Mouse (Mus musculus) forebrain, embryonic 14.5 days (tissue): ENCODE measurements around the gene Uso1. TPM values are rescaled to one million over a fixed set of nuclear protein-coding genes. Genes with fewer than 3 reads are reported as not detected.

Experiments
- ATAC-seq: fragments of 200-750 bp; cut with Nextera tagmentation; 2 replicates; pipeline ENCODE4 v1.8.0; 2017; ENCODE audit warnings: mild to moderate bottlenecking, moderate library complexity
- DNase-seq: peaks from one replicate; pipeline ENCODE4 v3.0.0-alpha.2; 2015; ENCODE audit warnings: low spot score
- H3K27ac ChIP-seq: fragments of 300-500 bp; sonication (generic); 2 replicates; pipeline ENCODE4 v1.5.1; 2014; ENCODE audit warnings: low read depth, mild to moderate bottlenecking, control low read depth, low read length, moderate library complexity
- H3K27me3 ChIP-seq: fragments of 300-500 bp; sonication (generic); replicated peaks from 2 replicates; pipeline ENCODE4 v1.6.1; 2014; ENCODE audit warnings: low read length, control low read depth, mixed read lengths; ENCODE audit not compliant: control insufficient read depth, insufficient read depth
- H3K36me3 ChIP-seq: fragments of 300-500 bp; sonication (generic); 2 replicates; pipeline ENCODE4 v1.6.1; 2014; ENCODE audit warnings: low read length, control low read depth; ENCODE audit not compliant: control insufficient read depth, insufficient read depth
- H3K4me1 ChIP-seq: fragments of 300-500 bp; sonication (generic); 2 replicates; pipeline ENCODE4 v1.6.1; 2014; ENCODE audit warnings: antibody characterized with exemption, low read length, control low read depth; ENCODE audit not compliant: control insufficient read depth, insufficient read depth
- H3K4me2 ChIP-seq: fragments of 300-500 bp; sonication (generic); 2 replicates; pipeline ENCODE4 v1.6.1; 2014; ENCODE audit warnings: mild to moderate bottlenecking, control low read depth, low read length
- H3K4me3 ChIP-seq: fragments of 300-500 bp; sonication (generic); 2 replicates; pipeline ENCODE4 v1.5.1; 2014; ENCODE audit warnings: low read depth, low read length, control low read depth
- H3K9ac ChIP-seq: fragments of 300-500 bp; sonication (generic); 2 replicates; pipeline ENCODE4 v1.6.1; 2014; ENCODE audit warnings: mild to moderate bottlenecking, low read length, control low read depth, moderate library complexity
- H3K9me3 ChIP-seq: fragments of 300-500 bp; sonication (generic); replicated peaks from 2 replicates; pipeline ENCODE4 v1.6.1; 2016; ENCODE audit warnings: low read length, control low read depth, mixed read lengths; ENCODE audit not compliant: control insufficient read depth
- WGBS: fragments of 180-500 bp; shearing (Covaris S2); extraction: QIAGEN DNeasy Blood & Tissue Kit; methylation state at CpG from one replicate; pipeline ENCODE4 v1.1.7; 2014; 5-methylcytosine and 5-hydroxymethylcytosine counted together
- polyA plus RNA-seq: library from polyadenylated mRNA; unstranded; fragments of >200 nt; fragmentation: Nextera tagmentation; extraction: Ambion mirVana; gene quantifications from 2 replicates; pipeline ENCODE4 v1.2.1, GENCODE M21; 2014

Uso1 gene
- polyA plus RNA-seq, 1 experiment from 2014 or later, result 32.0 TPM

DNA sequence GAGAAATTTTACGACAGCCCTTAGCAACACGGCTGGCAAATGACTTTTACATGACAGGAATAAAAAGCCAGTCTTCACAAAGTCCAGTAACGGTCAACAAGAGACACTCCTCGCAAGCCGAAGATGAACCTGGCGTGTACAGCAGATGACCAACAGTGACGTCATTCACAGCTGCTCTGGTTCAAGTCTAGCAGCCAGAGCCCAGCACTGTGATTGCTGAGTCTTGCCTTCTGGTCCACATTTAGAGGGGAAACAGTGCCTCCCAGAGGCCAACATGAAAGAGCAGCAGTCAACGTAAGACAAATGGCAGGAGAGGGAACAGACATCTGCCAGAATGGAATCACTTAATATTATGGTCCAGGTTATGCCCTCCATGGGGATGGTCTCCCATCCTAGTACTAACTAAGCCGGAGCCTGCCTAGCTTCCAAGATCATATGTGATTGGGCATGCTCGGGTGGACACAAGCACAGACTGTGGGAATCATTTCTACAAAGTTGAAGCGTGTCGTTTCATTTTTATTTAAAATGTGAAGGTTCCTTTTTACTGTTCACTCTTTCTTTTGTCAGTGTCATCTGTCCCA, 19.8 kb upstream of the Uso1 start:
- peak; percentile 67 for DNase-seq
- Histone ChIP-seq H3K4me1 (no peaks in the 10 kb centered on the region; the same call in 1 of the 2 replicates), H3K36me3 (no peaks in the 10 kb centered on the region), H3K4me3 (no peak overlapping the region), H3K27ac (no peak overlapping the region), H3K9ac (no peak overlapping the region), H3K9me3 (no peaks in the 10 kb centered on the region), H3K27me3 (no peaks in the 10 kb centered on the region), H3K4me2 (no peak overlapping the region)
- WGBS, result 55% methylated on average over 12 of the region's 12 CpGs
- ATAC-seq, result peak; percentile 67

GRCm38 (mm10) chr5:92121636-92122035, 16.1 kb upstream of the Uso1 start:
- no peak overlapping the region for H3K4me3 ChIP-seq
- no peak overlapping the region for H3K27ac ChIP-seq
- no peaks in the 10 kb centered on the region for H3K9me3 ChIP-seq
- H3K9ac ChIP-seq, result no peak overlapping the region
- no peaks in the 10 kb centered on the region for H3K4me1 ChIP-seq
- WGBS, result 82% methylated on average over 4 of the region's 4 CpGs
- ATAC-seq, result no peak
- H3K4me2 ChIP-seq, result no peak overlapping the region
- no peaks in the 10 kb centered on the region for H3K27me3 ChIP-seq
- H3K36me3 ChIP-seq, result 0 out of 2 replicates have a peak, but pooled peaks cover 4% of the 10 kb centered on the region
- DNase-seq, result no peak

GRCm38 (mm10) chr5:92125446-92125845, 12.3 kb upstream of the Uso1 start:
- H3K4me1 ChIP-seq, result no peaks in the 10 kb centered on the region
- H3K27ac ChIP-seq, result no peak overlapping the region
- no peaks in the 10 kb centered on the region for H3K9me3 ChIP-seq
- ATAC-seq (no peak), DNase-seq (no peak)
- H3K4me2 ChIP-seq, result no peak overlapping the region
- 0 out of 2 replicates have a peak, but pooled peaks cover 5% of the 10 kb centered on the region for H3K36me3 ChIP-seq
- H3K4me3 ChIP-seq, result no peak overlapping the region
- no peaks in the 10 kb centered on the region for H3K27me3 ChIP-seq
- 78% methylated on average over 3 of the region's 3 CpGs for whole genome bisulfite sequencing
- no peak overlapping the region for H3K9ac ChIP-seq

DNA sequence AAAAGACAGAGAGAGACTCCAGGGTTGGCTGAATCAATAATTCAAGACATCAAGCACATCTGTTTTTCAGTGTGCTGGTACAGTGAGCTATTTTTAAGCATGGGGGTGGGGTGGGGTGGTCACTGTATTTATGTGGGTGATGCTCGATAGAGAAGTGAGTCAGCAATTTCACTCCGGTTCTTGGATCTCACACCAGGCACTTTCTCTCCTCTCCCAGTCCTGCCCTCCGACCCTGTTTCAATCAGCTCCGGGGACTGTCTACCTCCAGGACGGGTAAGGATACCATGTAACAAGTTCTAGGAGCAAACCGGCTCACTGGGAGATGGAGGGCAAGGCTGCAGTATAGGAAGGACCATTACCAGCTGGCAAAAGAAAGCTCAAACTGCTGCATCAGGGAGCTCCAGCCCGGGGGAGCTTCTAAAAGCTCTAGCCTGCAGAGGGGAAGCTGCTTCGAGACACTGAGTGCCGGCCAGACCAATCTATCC, 10.6 kb upstream of the Uso1 start:
- no peak overlapping the region for H3K9ac ChIP-seq
- ATAC-seq (no peak), DNase-seq (no peak)
- H3K4me2 ChIP-seq, result no peak overlapping the region
- 0 out of 2 replicates have a peak, but pooled peaks cover 7% of the 10 kb centered on the region for H3K36me3 ChIP-seq
- no peaks in the 10 kb centered on the region for H3K27me3 ChIP-seq
- WGBS, result 73% methylated on average over 9 of the region's 9 CpGs
- no peak overlapping the region for H3K4me3 ChIP-seq
- H3K27ac ChIP-seq, result no peak overlapping the region
- no peaks in the 10 kb centered on the region for H3K4me1 ChIP-seq
- H3K9me3 ChIP-seq, result no peaks in the 10 kb centered on the region

DNA sequence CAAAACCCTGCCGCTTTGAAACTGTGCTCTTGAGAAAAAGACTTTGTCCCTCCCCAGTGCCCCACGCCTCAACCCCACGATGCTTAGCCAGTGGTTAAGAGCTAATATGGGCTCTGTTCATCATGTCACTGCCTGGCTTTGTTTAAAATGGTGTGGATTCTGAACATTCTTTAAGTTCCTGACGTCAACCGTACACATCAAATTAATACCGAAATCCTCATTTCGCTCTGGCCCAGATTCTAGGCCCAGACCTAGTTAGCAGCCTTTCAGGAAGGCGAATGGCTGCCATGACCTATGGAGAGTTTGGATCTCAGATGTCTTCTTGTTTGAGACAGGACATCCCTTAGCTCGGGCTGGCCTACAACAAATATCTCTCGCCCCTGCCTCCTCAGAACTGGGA, 10.0 kb upstream of the Uso1 start:
- Histone ChIP-seq H3K9ac (no peak overlapping the region), H3K27me3 (no peaks in the 10 kb centered on the region), H3K27ac (no peak overlapping the region), H3K4me1 (no peaks in the 10 kb centered on the region), H3K36me3 (0 out of 2 replicates have a peak, but pooled peaks cover 7% of the 10 kb centered on the region), H3K4me3 (no peak overlapping the region), H3K4me2 (no peak overlapping the region), H3K9me3 (no peaks in the 10 kb centered on the region)
- ATAC-seq, result no peak
- DNase-seq, result no peak
- WGBS, result 92% methylated on average over 10 of the region's 10 CpGs

DNA sequence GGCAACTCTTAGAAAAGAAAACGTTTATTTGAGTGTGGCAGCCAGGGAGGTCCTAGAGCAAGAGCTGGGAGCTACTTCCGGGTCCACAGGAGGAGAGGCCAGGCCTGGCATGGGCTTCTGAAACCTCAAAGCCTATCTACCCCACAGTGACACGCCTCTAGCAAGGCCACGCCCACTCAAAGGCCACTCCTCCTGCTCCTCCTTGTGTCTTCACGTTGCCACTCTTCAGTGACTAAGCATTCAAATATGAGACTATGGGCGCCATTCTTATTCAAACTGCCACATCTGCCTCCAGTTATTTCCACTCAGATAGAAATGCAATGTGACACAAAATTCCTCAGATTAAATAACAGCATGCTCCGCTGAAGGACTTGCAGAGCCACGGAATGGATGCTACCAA, 9.2 kb upstream of the Uso1 start:
- Histone ChIP-seq H3K4me3 (no peak overlapping the region), H3K27ac (no peak overlapping the region), H3K4me2 (no peak overlapping the region), H3K36me3 (0 out of 2 replicates have a peak, but pooled peaks cover 7% of the 10 kb centered on the region), H3K4me1 (no peaks in the 10 kb centered on the region), H3K27me3 (no peaks in the 10 kb centered on the region), H3K9ac (no peak overlapping the region), H3K9me3 (no peaks in the 10 kb centered on the region)
- ATAC-seq (no peak), DNase-seq (peak; percentile 19)
- 24% methylated on average over 8 of the region's 8 CpGs for WGBS

- Histone ChIP-seq H3K27me3 (no peaks in the 10 kb centered on the region), H3K4me1 (no peaks in the 10 kb centered on the region), H3K36me3 (0 out of 2 replicates have a peak, but pooled peaks cover 7% of the 10 kb centered on the region), H3K9ac (no peak overlapping the region), H3K4me3 (no peak overlapping the region), H3K4me2 (no peak overlapping the region), H3K9me3 (no peaks in the 10 kb centered on the region), H3K27ac (no peak overlapping the region)
- 43% methylated on average over 1 of the region's 1 CpGs for WGBS
- no peak for ATAC-seq
- DNase-seq, result no peak
Measured at GRCm38 (mm10) chr5:92129321-92129768, 8.4 kb upstream of the Uso1 start.

GRCm38 (mm10) chr5:92130040-92130682, 7.6 kb upstream of the Uso1 start:
- H3K27me3 ChIP-seq, result no peaks in the 10 kb centered on the region
- H3K9ac ChIP-seq, result no peak overlapping the region
- no peak overlapping the region for H3K4me3 ChIP-seq
- 94% methylated on average over 6 of the region's 6 CpGs for WGBS
- ATAC-seq, result no peak
- no peak overlapping the region for H3K4me2 ChIP-seq
- no peaks in the 10 kb centered on the region for H3K9me3 ChIP-seq
- no peak for DNase-seq
- H3K4me1 ChIP-seq, result no peaks in the 10 kb centered on the region
- no peak overlapping the region for H3K27ac ChIP-seq
- 0 out of 2 replicates have a peak, but pooled peaks cover 2% of the 10 kb centered on the region for H3K36me3 ChIP-seq

- no peak for DNase-seq
- H3K27me3 ChIP-seq, result no peaks in the 10 kb centered on the region
- H3K4me1 ChIP-seq, result peaks cover 11% of the 10 kb centered on the region; the same call in 1 of the 2 replicates
- H3K9me3 ChIP-seq, result no peaks in the 10 kb centered on the region
- no peak overlapping the region for H3K4me2 ChIP-seq
- H3K9ac ChIP-seq, result no peak overlapping the region
- 97% methylated on average over 4 of the region's 4 CpGs for WGBS
- no peak overlapping the region for H3K27ac ChIP-seq
- 0 out of 2 replicates have a peak, but pooled peaks cover 2% of the 10 kb centered on the region for H3K36me3 ChIP-seq
- no peak overlapping the region for H3K4me3 ChIP-seq
- ATAC-seq, result no peak
Measured at GRCm38 (mm10) chr5:92132127-92132526, 5.6 kb upstream of the Uso1 start.
